Mouse (Mus musculus) liver, adult 2 months (tissue): ENCODE measurements around the gene Gpc1.

Source experiments
- CTCF ChIP-seq: fragments of 200-500 bp; IDR thresholded peaks from 2 replicates; pipeline ENCODE4 v1.5.1; 2011; ENCODE audit warnings: low read depth, low read length, control low read depth
- POLR2A ChIP-seq: fragments of 200-500 bp; IDR thresholded peaks from 2 replicates; pipeline ENCODE4 v1.6.1; 2011; ENCODE audit warnings: low read length, control low read depth; ENCODE audit not compliant: insufficient read depth; ENCODE audit errors: extremely low read depth

GRCm38 (mm10) chr1:92877431-92877978 lies 46.1 kb downstream of the Gpc1 start:
- no peak for TF ChIP-seq CTCF
- no peak for TF ChIP-seq POLR2A
